Mouse (Mus musculus) Patski (cell line): Measurements from ENCODE around the gene Gm21992. TPM values are rescaled to one million over a fixed set of nuclear protein-coding genes. Genes with fewer than 3 reads are reported as not detected.
A peak's percentile ranks its signal among the peaks of the same experiment; 100 is the strongest.

Experiments
- ATAC-seq: fragments of 100-300 bp; one replicate; pipeline ENCODE4 v1.8.0; 2021
- CTCF ChIA-PET: fragments of 350-600 bp; sonication (Branson Sonifier 250); formaldehyde crosslinking; loops from one replicate; lab custom pipeline; 2022; ENCODE audit warnings: inconsistent platforms; lab: Charles Lee
- POLR2A ChIA-PET: fragments of 350-600 bp; sonication (Branson Sonifier 250); formaldehyde crosslinking; loops from one replicate; lab custom pipeline; 2022; ENCODE audit warnings: antibody characterized with exemption, inconsistent platforms; lab: Charles Lee
- DNase-seq: peaks from one replicate; pipeline ENCODE4 v3.0.0-alpha.2; 2011; ENCODE audit warnings: low read depth, low spot score
- H3K27me3 ChIP-seq: fragments of 371-371 bp; one replicate; pipeline ENCODE4 v1.5.1; 2021
- CTCF ChIP-seq: fragments of 100-300 bp; IDR thresholded peaks from one replicate; pipeline ENCODE4 v1.5.1; 2021
- in situ Hi-C: fragments of 300-500 bp; cut with MboI; formaldehyde crosslinking; loops from 3 replicates; pipeline ENCODE4 v1.11.1; 2018; ENCODE audit warnings: low pct_unique_long_range_greater_than_20kb, mixed read lengths
- polyA plus RNA-seq: library from polyadenylated mRNA; unstranded; gene quantifications from one replicate; pipeline ENCODE4 v1.2.3, GENCODE M21; 2021

The Gm21992 gene
- polyA plus RNA-seq, 1 experiment from 2014 or later: 9.9 TPM

DNA sequence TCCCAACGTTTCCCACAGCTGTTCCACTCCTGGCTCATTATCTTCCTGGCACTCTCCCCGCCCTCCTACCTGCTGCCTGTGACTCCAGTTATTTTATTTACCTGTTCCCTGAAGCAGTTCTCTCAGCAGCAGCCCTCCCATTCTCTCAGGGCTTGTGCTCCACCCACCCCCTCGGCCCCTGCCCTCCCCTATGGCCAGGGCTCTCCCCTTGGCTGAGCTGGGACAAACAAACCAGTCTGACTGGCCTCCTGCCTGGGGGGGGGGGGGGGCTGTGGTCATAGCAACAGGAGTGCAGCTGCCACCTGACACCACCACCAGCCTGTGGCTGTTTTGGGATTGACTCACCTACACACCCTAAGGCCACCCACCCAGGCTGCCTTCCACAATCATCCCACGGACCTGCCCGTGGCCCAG, 92.1 kb downstream of the Gm21992 start:
- peak; percentile 46 for DNase-seq
- no peaks in the 10 kb centered on the region for H3K27me3 ChIP-seq
- TF ChIP-seq CTCF: no peak
- POLR2A ChIA-PET: interaction anchor here (0.9 kb wide), 1 partner anchor 11 kb away, joined by 5 read pairs; no protein-coding TSS in a partner anchor
- in situ Hi-C loops: no loop called here
- ATAC-seq: peak; percentile 49
- CTCF ChIA-PET: interaction anchor here (1.5 to 1.7 kb wide), 2 partner anchors 9 to 93 kb away, joined by 4 read pairs; partner anchors contain the start of gene Sptbn2

DNA sequence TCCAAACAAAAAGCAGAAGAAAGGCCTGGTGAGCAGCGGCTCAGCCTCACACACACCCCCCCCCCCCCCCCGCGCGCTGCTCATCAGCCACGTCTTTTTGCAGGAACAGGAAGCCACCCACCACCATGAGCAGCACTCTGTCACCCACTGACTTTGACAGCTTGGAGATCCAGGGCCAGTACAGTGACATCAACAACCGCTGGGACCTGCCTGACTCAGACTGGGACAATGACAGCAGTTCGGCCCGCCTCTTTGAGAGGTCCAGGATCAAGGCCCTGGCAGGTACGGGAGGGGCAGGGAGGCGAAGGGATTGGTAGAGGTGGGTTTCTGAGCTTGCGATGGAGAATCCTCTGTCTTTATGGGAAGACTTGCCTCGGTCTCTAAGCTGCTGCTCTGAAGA, 92.7 kb downstream of the Gm21992 start:
- TF ChIP-seq CTCF: no peak
- H3K27me3 ChIP-seq: no peaks in the 10 kb centered on the region
- no peak for ATAC-seq
- in situ Hi-C loops: no loop called here
- ChIA-PET CTCF (interaction anchor here (1.2 to 1.5 kb wide), 2 partner anchors 12 to 92 kb away, joined by 3 to 4 read pairs; no protein-coding TSS in a partner anchor), POLR2A (interaction anchor here (0.9 to 1.0 kb wide), 2 partner anchors 10 to 32 kb away, joined by 3 to 5 read pairs; no protein-coding TSS in a partner anchor)
- no peak for DNase-seq

- no peak for TF ChIP-seq CTCF
- H3K27me3 ChIP-seq: peaks cover 6% of the 10 kb centered on the region
- ChIA-PET POLR2A (no interaction called here), CTCF (no interaction called here)
- no peak for ATAC-seq
- no peak for DNase-seq
- in situ Hi-C loops: no loop called here
These were observed 94.1 kb downstream of the Gm21992 start for GRCm38 (mm10) chr19:4717281-4717680.

DNA sequence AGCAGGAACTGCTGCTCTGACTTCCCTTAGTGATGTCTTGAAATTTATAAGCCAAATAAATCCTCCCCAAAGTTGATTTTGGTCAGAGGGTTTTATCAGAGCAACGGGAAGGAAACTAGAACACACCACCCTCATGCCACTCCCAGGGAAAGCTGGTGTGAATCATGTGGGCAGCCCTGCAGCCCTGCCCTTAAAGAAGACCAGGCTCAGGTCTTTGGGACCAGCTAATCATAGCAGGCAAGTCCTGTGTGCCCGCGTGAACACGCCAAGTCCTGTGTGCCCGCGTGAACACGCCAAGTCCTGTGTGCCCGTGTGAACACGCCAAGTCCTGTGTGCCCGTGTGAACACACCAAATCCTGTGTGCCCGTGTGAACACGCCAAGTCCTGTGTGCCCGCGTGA, 94.7 kb downstream of the Gm21992 start:
- ChIA-PET POLR2A (no interaction called here), CTCF (interaction anchor here (0.8 kb wide), 1 partner anchor 23 kb away, joined by 3 read pairs; no protein-coding TSS in a partner anchor)
- in situ Hi-C loops: no loop called here
- H3K27me3 ChIP-seq: peaks cover 7% of the 10 kb centered on the region
- no peak for DNase-seq
- no peak for TF ChIP-seq CTCF
- ATAC-seq: no peak

GRCm38 (mm10) chr19:4713886-4714285, 97.5 kb downstream of the Gm21992 start:
- DNase-seq (no peak), ATAC-seq (no peak)
- in situ Hi-C loops: no loop called here
- peaks cover 11% of the 10 kb centered on the region for H3K27me3 ChIP-seq
- ChIA-PET POLR2A (no interaction called here), CTCF (interaction anchor here (0.9 kb wide), 1 partner anchor 61 kb away, joined by 3 read pairs; no protein-coding TSS in a partner anchor)
- no peak for TF ChIP-seq CTCF

DNA sequence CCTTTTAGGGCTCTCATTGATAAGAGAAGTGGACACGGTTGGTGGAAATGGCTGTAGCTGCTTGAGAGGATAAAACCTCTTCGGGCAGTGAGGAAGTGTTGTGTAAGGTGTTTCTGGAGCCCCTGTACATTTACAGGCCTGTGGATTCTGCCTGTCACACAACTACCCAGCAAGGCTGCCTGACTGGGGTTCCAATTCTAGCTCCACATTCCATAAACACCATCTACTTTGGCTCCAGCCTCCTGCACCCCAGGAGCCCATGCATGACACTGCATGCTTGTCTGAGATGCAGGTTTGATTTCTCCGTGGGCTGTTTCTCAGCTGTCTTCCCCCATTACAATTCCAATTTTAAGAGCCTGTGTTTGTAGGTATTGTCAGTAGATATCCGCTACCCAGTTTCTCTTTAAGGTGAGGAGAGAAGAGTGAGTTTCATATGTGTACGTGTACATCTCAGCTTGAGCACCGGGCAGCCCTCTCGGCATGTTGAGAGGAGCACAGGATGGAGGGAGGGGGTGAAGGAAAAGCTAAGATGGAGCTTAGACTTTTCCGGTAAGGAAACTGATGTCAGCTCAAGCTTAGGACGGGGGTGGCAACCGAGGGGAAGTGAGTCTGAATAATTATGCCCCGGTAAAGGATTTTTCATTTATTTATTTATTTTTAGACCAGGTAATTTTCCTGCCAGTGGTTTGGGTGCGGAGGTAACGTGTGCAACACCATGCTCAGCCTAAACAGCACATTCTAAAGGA, 98.5 kb downstream of the Gm21992 start:
- in situ Hi-C loops: no loop called here
- DNase-seq (no peak), ATAC-seq (no peak)
- POLR2A ChIA-PET: interaction anchor here (0.6 kb wide), 2 partner anchors 21 to 217 kb away, joined by 3 to 4 read pairs; no protein-coding TSS in a partner anchor
- no peak for TF ChIP-seq CTCF
- CTCF ChIA-PET: no interaction called here
- peaks cover 11% of the 10 kb centered on the region for H3K27me3 ChIP-seq

DNA sequence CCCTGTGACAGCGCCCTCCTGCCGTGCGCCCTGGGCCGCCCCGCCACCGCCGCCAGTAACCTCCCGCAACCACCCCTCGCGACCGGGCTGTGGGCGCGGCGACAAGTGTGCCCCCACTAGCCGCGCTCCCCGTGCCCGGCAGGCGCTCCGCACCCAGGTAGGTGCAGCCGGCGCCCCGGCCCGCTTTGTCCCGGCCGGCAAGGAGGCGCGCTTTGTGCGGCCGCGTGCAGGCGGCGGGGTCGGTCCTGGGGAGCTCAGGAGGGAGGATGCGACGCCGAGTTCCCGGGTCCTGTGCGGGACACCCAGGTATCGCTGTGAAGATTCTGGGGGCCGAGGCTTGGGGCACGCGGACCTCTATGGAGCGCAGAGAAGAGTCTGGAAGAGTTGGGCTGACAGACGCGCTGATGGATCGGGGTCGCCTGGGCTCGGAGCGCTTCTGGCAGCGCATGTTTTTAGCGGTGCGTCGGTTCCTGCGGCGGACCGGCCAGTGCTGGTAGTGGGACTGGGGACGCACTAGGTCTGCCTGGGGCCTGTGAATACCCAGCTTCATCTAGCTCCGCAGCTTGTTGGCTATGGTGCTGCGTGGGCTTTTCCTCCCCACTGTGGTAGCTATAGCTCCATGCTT, 99.1 kb downstream of the Gm21992 start:
- ATAC-seq: no peak
- ChIA-PET CTCF (no interaction called here), POLR2A (no interaction called here)
- DNase-seq: no peak
- in situ Hi-C loops: no loop called here
- no peak for TF ChIP-seq CTCF
- H3K27me3 ChIP-seq: peaks cover 11% of the 10 kb centered on the region

DNA sequence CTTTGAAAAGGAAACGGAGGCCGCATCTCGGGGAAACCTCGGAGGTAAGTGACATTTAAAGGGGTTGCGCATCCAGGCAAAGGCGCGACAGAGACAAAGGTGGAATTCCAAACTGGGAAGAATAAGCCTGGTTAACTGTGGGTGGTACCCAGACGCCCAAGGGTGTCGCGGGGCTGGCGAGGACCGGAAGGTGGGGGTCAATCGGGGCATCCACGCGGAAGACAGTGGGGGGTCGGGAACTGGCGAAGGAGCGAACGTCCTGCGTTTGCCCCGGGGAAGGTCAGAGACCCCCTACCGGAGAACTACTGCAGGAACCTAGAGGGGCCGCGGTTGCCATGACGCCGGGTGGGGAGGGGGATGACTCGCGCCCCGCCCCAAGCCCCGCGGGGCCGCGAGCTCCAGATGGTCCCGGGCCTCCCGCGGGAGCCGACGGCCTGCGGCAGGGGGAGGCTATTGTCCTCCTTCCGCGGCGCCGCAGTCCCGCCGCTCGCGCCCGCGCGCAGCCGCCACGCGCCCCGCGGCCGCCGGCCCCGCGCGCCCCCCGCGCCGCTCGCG, 99.7 kb downstream of the Gm21992 start:
- H3K27me3 ChIP-seq: peaks cover 11% of the 10 kb centered on the region
- no peak for DNase-seq
- TF ChIP-seq CTCF: no peak
- ATAC-seq: peak; percentile 21
- in situ Hi-C loops: no loop called here
- POLR2A ChIA-PET: no interaction called here
- CTCF ChIA-PET: interaction anchor here (1.8 kb wide), 1 partner anchor 8 kb away, joined by 4 read pairs; no protein-coding TSS in a partner anchor

DNA sequence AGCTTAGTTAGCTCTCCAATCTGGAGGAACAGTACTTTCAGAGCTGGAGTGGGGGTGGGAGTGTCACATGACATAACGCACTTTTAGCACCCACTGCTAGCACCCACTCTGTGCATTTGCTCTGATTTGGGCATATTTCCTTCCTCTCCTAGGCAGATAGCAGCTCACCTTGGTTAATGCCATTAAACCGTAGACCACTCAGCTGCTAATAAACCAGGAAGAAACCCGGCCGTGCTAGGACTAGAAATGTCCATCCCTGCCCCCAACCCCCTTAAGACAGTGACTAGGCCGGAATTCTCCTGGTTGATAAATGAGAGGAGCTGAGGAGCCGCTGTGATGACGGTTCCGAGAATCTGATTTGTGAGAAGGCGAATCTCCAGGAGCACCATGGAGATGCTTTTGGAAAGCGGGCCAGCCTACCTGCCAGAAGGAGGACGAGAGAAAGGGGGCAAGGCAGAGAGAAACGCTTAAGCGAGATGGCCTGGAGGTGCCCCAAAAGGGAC, 100.3 kb downstream of the Gm21992 start, which contains the start of gene Sptbn2:
Gene Sptbn2, plus strand, starts transcription at position 70 of the 503 bp plus-strand sequence.
- ChIA-PET CTCF (interaction anchor here (0.9 to 1.8 kb wide), 3 partner anchors 9 to 19 kb away, joined by 3 to 4 read pairs (median 3); no protein-coding TSS in a partner anchor), POLR2A (interaction anchor here (0.6 kb wide), 1 partner anchor 252 kb away, joined by 4 read pairs; no protein-coding TSS in a partner anchor)
- in situ Hi-C loops: no loop called here
- DNase-seq: no peak
- TF ChIP-seq CTCF: no peak
- peaks cover 11% of the 10 kb centered on the region for H3K27me3 ChIP-seq
- ATAC-seq: no peak

GRCm38 (mm10) chr19:4708765-4709164, 102.6 kb downstream of the Gm21992 start:
- DNase-seq (no peak), ATAC-seq (no peak)
- CTCF ChIA-PET: no interaction called here
- POLR2A ChIA-PET: interaction anchor here (0.7 kb wide), 2 partner anchors 10 to 76 kb away, joined by 4 to 5 read pairs; no protein-coding TSS in a partner anchor
- in situ Hi-C loops: no loop called here
- H3K27me3 ChIP-seq: peaks cover 11% of the 10 kb centered on the region
- TF ChIP-seq CTCF: no peak
